Mouse (Mus musculus) right cerebral cortex, postnatal 10 days (tissue): ENCODE measurements around the gene Krt82.
"Not testable (repeated sequence)": the region's sequence is repeated elsewhere in the genome, so short reads cannot be mapped to it uniquely, and the experiment has no call there.

ENCODE experiments used
- DNase-seq, 2 experiments: peaks; one replicate each; pipeline ENCODE4 v3.0.0; 2021; ENCODE audit warnings: low spot score in 2 of 2

Gene Krt82

DNA sequence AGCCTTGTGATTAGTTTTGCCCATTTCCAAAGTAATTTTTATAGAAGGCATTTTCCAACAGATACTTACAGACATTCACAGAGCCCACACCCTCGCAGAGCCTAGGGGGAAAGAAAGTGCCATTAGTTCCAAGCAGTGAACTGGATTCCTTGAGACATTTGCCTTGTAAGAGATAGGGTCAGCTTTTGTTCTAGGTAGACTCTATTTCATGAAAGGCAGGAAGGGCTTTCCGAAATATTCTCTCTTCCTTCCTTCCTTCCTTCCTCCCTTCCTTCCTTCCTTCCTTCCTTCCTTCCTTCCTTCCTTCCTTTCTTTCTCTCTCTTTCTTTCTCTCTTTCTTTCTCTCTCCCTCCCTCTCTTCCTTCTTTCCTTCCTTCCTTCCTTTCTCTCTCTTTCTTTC lies 33.3 kb downstream of the Krt82 start, which contains the start of gene Gm49425:
Gene Gm49425 (minus strand): TSS at position 101 of the 400 bp plus-strand sequence.
- DNase-seq = not testable (repeated sequence)

- DNase-seq = no peak
Observed at GRCm38 (mm10) chr15:101508247-101508646, 42.2 kb downstream of the Krt82 start.

GRCm38 (mm10) chr15:101506896-101507758 lies 43.3 kb downstream of the Krt82 start:
- DNase-seq = no peak

DNA sequence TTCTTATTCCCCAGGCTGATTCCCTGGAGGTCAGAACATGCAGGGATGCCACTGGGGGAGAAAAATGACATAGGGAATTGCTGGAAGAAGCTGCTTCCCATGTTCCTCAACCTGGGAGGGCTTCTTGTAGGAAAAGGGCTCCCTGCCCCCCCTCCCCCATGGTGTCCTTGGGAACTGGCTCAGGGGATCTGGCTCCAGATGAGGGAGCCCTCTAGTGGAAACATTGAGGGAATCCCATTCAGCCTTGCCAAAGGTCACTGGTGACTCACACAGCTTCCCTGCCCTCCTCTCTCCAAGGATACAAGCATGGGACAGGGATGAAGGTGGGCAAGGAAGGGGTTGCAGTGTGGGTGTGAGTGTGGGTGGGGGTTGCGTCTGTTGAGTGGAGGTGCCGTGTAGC lies 53.3 kb downstream of the Krt82 start:
- no peak for DNase-seq

DNA sequence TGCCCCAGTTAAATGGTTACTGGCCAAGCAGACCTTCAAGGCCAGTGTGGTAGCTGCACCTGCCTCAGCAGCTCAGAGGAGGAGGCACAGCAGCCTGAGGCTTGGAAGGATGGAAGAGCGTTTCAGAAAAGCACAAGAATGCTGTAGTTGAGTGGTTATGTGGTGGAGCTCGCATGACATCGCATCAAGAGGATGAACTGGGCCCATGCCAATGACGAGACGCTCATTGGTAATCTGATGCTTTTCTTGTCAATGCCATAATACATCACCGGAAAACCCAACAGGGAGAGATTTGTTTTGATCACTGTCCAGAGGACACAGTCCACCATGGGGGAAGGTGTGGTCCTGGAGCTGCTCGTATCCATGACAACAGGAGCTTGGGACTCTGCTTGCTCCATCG lies 55.2 kb downstream of the Krt82 start:
- no peak for DNase-seq

GRCm38 (mm10) chr15:101494203-101494602 lies 56.3 kb downstream of the Krt82 start:
- DNase-seq = no peak

GRCm38 (mm10) chr15:101493713-101494112 lies 56.8 kb downstream of the Krt82 start:
- DNase-seq = no peak

- DNase-seq = no peak
Observed at GRCm38 (mm10) chr15:101492718-101493117, 57.7 kb downstream of the Krt82 start.

DNA sequence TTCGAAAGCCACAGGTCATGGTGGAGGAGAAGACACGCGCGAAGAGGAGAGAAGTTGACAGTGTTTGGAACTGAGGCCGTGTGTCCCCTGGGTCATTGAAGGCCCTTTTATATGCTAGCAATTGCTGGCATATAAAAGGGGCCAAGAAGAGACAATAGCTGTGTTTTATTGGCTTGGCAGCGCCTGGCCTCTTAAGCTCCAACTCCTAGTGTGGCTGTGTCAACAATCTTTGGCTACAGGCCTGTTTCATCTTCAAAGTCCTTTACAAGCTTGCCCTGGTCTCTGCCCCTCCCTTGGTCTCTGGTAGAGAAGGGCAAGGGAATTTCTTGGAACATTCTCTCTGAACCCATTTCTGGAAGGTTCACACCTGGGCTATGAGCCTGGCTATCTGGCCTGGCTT lies 59.0 kb downstream of the Krt82 start, which contains the start of gene Krt83:
Gene Krt83 (minus strand): TSS at position 82 of the 400 bp plus-strand sequence.
- no peak for DNase-seq
